Mouse (Mus musculus): ENCODE results near the gene Optn. TPM values are rescaled to one million over a fixed set of nuclear protein-coding genes. Genes with fewer than 3 reads are reported as not detected.

Optn gene
- polyA plus RNA-seq, 1 experiment from 2014 or later: 5.3 TPM

Other genes with a start within 250 kb of the Optn start
- 93.1 and 93.4 TPM in 2 replicates for gene Sephs1, start 182.5 kb downstream of the Optn start, polyA plus RNA-seq (2015; fragmentation: Nextera tagmentation; extraction: Ambion mirVana)
- gene Phyh, start 145.0 kb downstream of the Optn start, polyA plus RNA-seq (2015; fragmentation: Nextera tagmentation; extraction: Ambion mirVana): 55.0 and 56.7 TPM in 2 replicates
- 0.50 and 0.52 TPM in 2 replicates for gene Ucma, start 87.9 kb downstream of the Optn start, polyA plus RNA-seq (2015; fragmentation: Nextera tagmentation; extraction: Ambion mirVana)
- gene Mcm10, start 51.3 kb downstream of the Optn start, polyA plus RNA-seq (2015; fragmentation: Nextera tagmentation; extraction: Ambion mirVana): 27.7 and 29.2 TPM in 2 replicates
- gene Ccdc3, start 73.7 kb upstream of the Optn start, polyA plus RNA-seq (2015; fragmentation: Nextera tagmentation; extraction: Ambion mirVana): 6.7 and 7.7 TPM in 2 replicates

All from limb, embryonic 13.5 days (tissue).